Mouse (Mus musculus): ENCODE measurements around the gene Wsb1. TPM values are rescaled to one million over a fixed set of nuclear protein-coding genes. Genes with fewer than 3 reads are reported as not detected.
A peak's percentile ranks its signal among the peaks of the same experiment; 100 is the strongest.
"Not testable (repeated sequence)": the region's sequence is repeated elsewhere in the genome, so short reads cannot be mapped to it uniquely, and the experiment has no call there.

Wsb1 gene
- 1 to 10 TPM; 6.7 to 6.9 TPM for total RNA-seq (2021)
- long read RNA-seq, experiment 1, partial matches to known transcripts, result 0 of 1 reads
- long read RNA-seq, experiment 1, other reads (novel, unspliced or antisense), result 1 of 1 reads
- long read RNA-seq, experiment 2, partial matches to known transcripts, result 1 of 1 reads
- long read RNA-seq, experiment 2, other reads (novel, unspliced or antisense), result 0 of 1 reads

- DNase-seq, result peak; percentile 86 to 96
- intact Hi-C loops (cut with DNase I), result loop anchor here (5.0 kb wide), 1 partner anchor 38 kb away; no protein-coding TSS in a partner anchor
Observed at GRCm38 (mm10) chr11:79254391-79255098, at the start of gene Wsb1. Gene Wsb1 (minus strand): TSS chr11:79254671.

GRCm38 (mm10) chr11:79304245-79304644 is 49.8 kb upstream of the Wsb1 start:
- intact Hi-C loops (cut with DNase I); DNase-seq: not testable (repeated sequence)

- DNase-seq, result no peak
- intact Hi-C loops (cut with DNase I), result no loop called here
Observed at GRCm38 (mm10) chr11:79303109-79303508, 48.6 kb upstream of the Wsb1 start.

DNA sequence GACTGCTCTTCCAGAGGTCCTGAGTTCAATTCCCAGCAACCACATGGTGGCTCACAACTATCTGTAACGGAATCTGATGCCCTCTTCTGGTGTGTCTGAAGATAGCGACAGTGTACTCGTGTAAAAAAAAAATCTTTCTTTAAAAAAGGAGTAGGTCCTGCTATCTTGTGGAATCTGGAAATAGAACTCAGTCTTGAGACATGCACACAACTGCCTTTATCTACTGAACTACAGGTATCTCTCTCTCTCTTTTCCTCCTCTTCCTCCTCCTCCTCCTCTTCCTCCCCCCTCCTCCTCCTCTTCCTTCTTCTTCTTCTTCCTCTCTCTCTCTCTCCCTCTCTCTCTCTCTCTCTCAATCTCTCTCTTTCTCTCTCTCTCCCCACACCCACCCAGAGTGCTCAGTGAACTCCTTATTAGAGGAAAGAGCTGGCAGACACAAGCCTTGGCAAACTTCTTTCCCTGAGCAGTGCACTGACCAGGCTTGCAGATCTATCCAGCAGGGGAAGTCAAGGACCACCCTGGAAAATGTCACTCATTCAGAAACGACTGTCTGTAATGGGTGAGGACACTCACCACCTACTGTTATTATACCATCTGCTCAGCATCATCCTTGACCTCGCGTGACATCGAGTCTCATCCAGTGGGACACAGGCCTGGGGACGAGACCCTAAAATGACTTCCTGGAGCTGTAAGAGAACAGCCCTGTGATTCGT is 45.4 kb upstream of the Wsb1 start:
- DNase-seq, result no peak
- intact Hi-C loops (cut with DNase I), result loop anchor here (10.0 kb wide), 1 partner anchor 335 kb away; no protein-coding TSS in a partner anchor

GRCm38 (mm10) chr11:79296856-79297491 is 42.5 kb upstream of the Wsb1 start, which contains the start of gene Gm9964:
Gene Gm9964 (minus strand): TSS chr11:79296906.
- intact Hi-C loops (cut with DNase I), result loop anchor here (10.0 kb wide), 1 partner anchor 332 kb away; no protein-coding TSS in a partner anchor
- no peak for DNase-seq

- intact Hi-C loops (cut with DNase I), result loop anchor here (10.0 kb wide), 1 partner anchor 331 kb away; no protein-coding TSS in a partner anchor
- no peak for DNase-seq
Observed at GRCm38 (mm10) chr11:79296167-79296566, 41.7 kb upstream of the Wsb1 start.

DNA sequence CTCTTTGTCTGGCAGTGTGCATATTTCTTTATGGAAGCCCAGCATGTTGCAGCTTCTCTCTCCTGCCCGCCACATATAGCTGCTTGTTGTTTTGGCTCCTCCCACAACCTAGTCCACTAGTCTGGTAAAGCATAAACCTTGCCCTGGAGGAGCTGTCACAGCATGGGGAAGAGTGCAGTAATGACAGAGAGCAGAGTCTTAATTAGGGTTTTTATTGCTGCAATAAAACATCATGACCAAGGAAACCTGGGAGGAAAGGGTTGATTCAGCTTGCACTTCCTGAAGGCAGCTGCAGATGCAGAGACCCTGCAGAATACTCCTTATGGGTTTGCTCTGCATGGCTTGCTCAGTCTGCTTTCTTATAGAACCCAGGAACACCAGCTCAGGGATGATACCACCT is 39.5 kb upstream of the Wsb1 start:
- intact Hi-C loops (cut with DNase I), result loop anchor here (5.0 to 10.0 kb wide), 3 partner anchors 37 to 329 kb away; no protein-coding TSS in a partner anchor

GRCm38 (mm10) chr11:79293025-79293424 is 38.6 kb upstream of the Wsb1 start:
- intact Hi-C loops (cut with DNase I), result loop anchor here (5.0 to 10.0 kb wide), 3 partner anchors 36 to 328 kb away; no protein-coding TSS in a partner anchor
- no peak for DNase-seq

More for the DNA sequence above, 39.5 kb upstream of the Wsb1 start:
- no peak for DNase-seq

GRCm38 (mm10) chr11:79292130-79292529 is 37.7 kb upstream of the Wsb1 start:
- no peak for DNase-seq
- intact Hi-C loops (cut with DNase I), result loop anchor here (5.0 to 10.0 kb wide), 3 partner anchors 35 to 327 kb away; no protein-coding TSS in a partner anchor

DNA sequence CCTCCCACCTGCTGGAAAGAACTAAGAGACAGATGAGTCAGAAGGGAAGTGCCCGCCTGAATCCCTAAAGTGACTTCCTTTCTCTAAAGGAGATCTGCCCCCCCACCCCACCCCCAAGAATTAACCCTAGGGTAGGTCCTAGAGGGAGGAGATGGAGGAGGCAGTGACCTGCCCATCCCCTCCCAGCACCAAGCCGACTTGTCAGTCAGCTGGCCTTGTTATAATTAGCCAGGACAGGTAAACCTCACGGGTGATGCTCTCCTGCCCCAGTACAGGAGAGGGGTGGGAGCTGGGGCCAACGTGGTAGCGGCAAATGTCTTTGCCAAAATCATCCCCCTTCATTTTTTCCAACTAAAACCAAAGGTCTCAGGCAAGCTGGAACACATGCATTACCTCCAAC is 37.2 kb upstream of the Wsb1 start:
- intact Hi-C loops (cut with DNase I), result loop anchor here (2.0 to 10.0 kb wide), 4 partner anchors 34 to 327 kb away; no protein-coding TSS in a partner anchor
- no peak for DNase-seq

DNA sequence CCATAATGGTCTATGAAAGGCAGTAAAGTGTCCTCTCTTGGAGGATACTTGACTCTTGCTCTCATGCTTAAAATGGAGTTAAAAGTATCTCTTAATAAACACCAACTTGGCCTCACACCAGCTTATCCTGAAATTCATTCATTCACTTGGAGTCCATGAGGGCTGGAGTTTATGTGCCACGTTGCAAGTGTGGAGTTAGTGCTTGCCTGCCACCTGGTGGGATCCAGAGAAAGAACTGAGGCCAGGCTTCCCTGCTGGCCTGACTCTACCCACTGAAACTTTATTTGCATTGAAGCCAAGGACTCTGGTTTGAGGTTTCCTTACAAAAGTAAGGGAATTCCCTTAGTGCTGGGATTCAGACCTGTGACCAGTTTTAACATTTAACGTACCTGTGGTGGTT is 36.0 kb upstream of the Wsb1 start:
- DNase-seq, result no peak

GRCm38 (mm10) chr11:79288913-79289640 is 34.6 kb upstream of the Wsb1 start:
- intact Hi-C loops (cut with DNase I), result no loop called here
- no peak for DNase-seq

More for the DNA sequence above, 36.0 kb upstream of the Wsb1 start:
- intact Hi-C loops (cut with DNase I), result loop anchor here (2.0 to 10.0 kb wide), 4 partner anchors 33 to 326 kb away; no protein-coding TSS in a partner anchor

DNA sequence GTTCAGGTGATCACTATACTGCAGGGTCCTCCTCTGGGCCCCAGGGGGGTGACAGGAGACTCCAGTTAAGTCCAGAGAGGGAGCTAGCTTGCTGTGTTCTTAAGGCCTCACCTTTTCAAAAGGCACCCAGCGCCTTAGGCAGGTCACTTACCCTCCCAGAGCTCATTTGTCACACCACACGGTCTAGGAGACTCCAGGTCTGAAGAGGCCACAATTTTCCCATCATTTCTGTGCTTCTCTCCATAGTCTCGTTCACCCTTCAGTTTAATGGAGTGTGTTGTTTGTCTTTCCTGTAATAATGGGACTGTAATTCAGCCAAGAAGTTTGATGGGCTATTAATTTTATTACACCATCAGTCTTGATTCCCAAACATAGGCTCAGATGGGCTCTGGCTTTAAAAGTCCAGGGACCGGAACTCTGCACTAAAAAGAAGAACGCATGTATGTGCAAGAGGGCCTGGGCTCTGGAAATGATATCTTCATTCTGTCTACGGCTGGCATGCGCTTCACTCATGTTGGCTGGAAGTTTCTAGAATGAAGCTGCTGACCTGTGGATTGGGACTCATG is 33.9 kb upstream of the Wsb1 start:
- intact Hi-C loops (cut with DNase I), result no loop called here
- no peak for DNase-seq

DNA sequence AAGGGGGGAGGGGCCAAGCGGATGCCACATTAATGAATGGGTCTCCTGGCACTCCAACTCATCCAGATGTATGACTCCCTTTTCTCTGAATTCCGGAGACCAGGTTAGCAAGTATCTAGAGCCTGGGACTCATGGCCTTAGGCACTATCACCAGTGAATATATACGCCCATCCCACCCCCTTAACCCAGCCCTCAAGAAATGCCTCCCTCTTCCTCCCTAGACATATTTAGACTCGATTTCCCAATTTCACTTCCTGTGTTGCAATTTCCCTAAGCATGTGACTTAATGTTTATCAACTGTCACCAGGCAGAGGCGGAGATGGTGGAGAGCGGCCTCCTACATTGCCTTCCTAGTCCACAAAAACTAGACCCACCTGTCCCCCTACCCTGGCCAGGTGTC is 33.0 kb upstream of the Wsb1 start:
- intact Hi-C loops (cut with DNase I), result no loop called here
- DNase-seq, result no peak

DNA sequence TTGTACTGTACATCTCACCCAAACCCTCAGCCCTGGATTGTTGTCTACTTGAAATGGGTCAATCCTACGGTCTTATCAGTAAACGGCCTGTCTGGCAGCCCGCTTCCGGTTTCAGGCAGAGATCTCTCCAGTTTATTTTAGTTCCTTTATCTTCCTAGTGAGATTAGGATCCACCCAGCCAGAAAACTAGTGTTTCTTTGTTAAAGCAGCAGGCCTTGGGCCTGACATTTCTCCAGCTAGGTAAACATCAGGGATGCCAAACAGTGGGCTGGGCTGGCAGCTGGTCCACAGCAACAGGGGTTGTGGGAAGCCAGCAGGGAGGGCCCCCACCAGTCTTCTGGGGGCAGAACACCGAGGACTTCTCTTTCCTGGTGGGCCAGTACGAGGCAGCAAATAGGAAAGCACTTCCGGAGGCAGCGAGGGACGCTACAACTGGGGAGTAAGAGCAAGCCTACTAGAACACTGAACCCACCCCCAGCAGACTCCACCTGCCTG is 31.9 kb upstream of the Wsb1 start:
- DNase-seq, result no peak

DNA sequence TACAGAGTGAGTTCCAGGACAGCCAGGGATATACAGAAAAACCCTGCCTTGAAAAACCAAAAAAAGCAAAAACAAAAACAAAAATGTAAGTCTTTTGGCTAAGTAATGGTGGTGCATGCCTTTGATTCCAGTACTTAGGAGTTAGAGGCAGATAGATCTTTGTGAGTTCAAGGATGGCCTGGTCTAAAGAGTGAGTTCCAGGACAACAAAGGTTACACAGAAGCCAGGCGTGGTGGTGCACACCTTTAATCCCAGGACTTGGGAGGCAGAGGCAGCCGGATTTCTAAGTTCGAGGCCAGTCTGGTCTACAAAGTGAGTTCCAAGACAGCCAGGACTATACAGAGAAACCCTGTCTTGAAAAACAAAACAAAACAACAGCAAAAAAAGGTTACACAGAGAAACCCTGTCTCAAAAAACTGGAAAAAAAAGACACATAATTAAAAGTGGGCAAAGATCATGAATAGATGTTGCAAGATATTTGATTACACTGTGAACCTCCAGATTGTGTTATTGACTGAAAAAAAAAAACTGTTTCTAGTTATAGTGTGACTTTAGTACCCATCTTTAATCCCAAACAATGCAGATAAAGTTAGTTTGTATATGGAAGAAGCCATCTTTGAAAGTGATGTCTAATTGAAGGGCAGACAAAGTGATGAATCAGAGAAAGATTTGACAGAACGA is 29.0 kb upstream of the Wsb1 start:
- DNase-seq, result no peak
- intact Hi-C loops (cut with DNase I), result no loop called here

More for the DNA sequence above, 31.9 kb upstream of the Wsb1 start:
- intact Hi-C loops (cut with DNase I), result no loop called here

GRCm38 (mm10) chr11:79281396-79281795 is 26.9 kb upstream of the Wsb1 start:
- intact Hi-C loops (cut with DNase I), result no loop called here
- DNase-seq, result no peak

- intact Hi-C loops (cut with DNase I), result no loop called here
- no peak for DNase-seq
Observed at GRCm38 (mm10) chr11:79279732-79280405, 25.4 kb upstream of the Wsb1 start.
